ENCODE assay signal across 20 mouse cellular contexts in genomic region chr6:39191518-39191917, GRCm38 (mm10). TPM values are rescaled to one million over a fixed set of nuclear protein-coding genes. Genes with fewer than 3 reads are reported as not detected.
DNase-seq lines count a peak whose midpoint lies in the region; ATAC-seq and TF ChIP-seq lines count a peak whose summit lies in the region.
"Had no signal": no experiment of that assay in that cellular context is flagged by ENCODE, and none has a peak within 500 bp of the region (broad histone marks: within the 10 kb centered on the region; RNA-seq: fewer than 3 reads in every experiment).

No protein-coding gene starts in this region.

- TF ChIP-seq CTCF in liver, postnatal 0 days (IDR thresholded peaks at IDR 0.05; ENCODE audit: low read depth): no peak

- H3K27ac ChIP-seq in midbrain, embryonic 11.5 days (ENCODE audit: low read depth, low read length): no peak overlapping the region
- H3K27ac ChIP-seq in midbrain, embryonic 14.5 days (replicated peaks; ENCODE audit: low read depth, low read length): no peak overlapping the region
- no peak overlapping the region for H3K27ac ChIP-seq in liver, postnatal 0 days (ENCODE audit: low read depth)
- H3K27ac ChIP-seq: embryonic facial prominence, embryonic 12.5 days; forebrain, embryonic 15.5 days; heart, adult 2 months; heart, embryonic 15.5 days; hindbrain, embryonic 13.5 days had no signal

- no peak overlapping the region for H3K4me2 ChIP-seq in midbrain, embryonic 11.5 days
- H3K4me2 ChIP-seq in midbrain, embryonic 14.5 days (ENCODE audit: low read length): no peak overlapping the region
- no peak overlapping the region for H3K4me2 ChIP-seq in liver, postnatal 0 days (ENCODE audit: low read depth, low read length)
- H3K4me2 ChIP-seq: embryonic facial prominence, embryonic 12.5 days; forebrain, embryonic 15.5 days; heart, embryonic 11.5 days; heart, embryonic 15.5 days; hindbrain, embryonic 13.5 days had no signal

- no peak for TF ChIP-seq EP300 in liver, postnatal 0 days (IDR thresholded peaks at IDR 0.05; ENCODE audit: low read depth)

- DNase-seq in kidney, adult 9 months: peak; percentile 17
- no peak for DNase-seq in kidney, postnatal 36 days
- DNase-seq in midbrain, embryonic 11.5 days (ENCODE audit: low spot score, missing footprints): peak; percentile 47
- no peak for DNase-seq in midbrain, embryonic 14.5 days
- no peak for DNase-seq in liver, postnatal 0 days
- no peak for DNase-seq in frontal cortex, postnatal 36 days (ENCODE audit: low spot score in 2 of 2)
- no peak for DNase-seq in heart, adult 11 months
- DNase-seq: adrenal gland, adult 2 months; adrenal gland, postnatal 25 days; cerebellum, adult 8-10 months; cerebellum, postnatal 14 days; gastrocnemius, postnatal 10 days; heart, adult 2 months; heart, postnatal 14 days had no signal

- 95% methylated on average over 2 of the region's 2 CpGs for WGBS in midbrain, embryonic 11.5 days
- WGBS in midbrain, embryonic 14.5 days: 94% methylated on average over 2 of the region's 2 CpGs
- 43% methylated on average over 2 of the region's 2 CpGs for WGBS in liver, postnatal 0 days (ENCODE audit: insufficient replicate concordance)

- no peak overlapping the region for H3K4me3 ChIP-seq in midbrain, embryonic 11.5 days (ENCODE audit: low read depth, low read length)
- H3K4me3 ChIP-seq in midbrain, embryonic 14.5 days (replicated peaks; ENCODE audit: low read depth, low read length): no peak overlapping the region
- no peak overlapping the region for H3K4me3 ChIP-seq in liver, postnatal 0 days (ENCODE audit: low read depth, low read length)
- H3K4me3 ChIP-seq: embryonic facial prominence, embryonic 12.5 days; forebrain, embryonic 15.5 days; heart, adult 2 months; heart, embryonic 15.5 days; hindbrain, embryonic 13.5 days had no signal

- H3K4me1 ChIP-seq in midbrain, embryonic 11.5 days (ENCODE audit: control insufficient read depth, insufficient read depth, low read length): no peaks in the 10 kb centered on the region
- no peaks in the 10 kb centered on the region for H3K4me1 ChIP-seq in midbrain, embryonic 14.5 days (ENCODE audit: control insufficient read depth, insufficient read depth, low read length)
- H3K4me1 ChIP-seq in liver, postnatal 0 days (ENCODE audit: insufficient read depth): 0 out of 2 replicates have a peak, but pooled peaks cover 2% of the 10 kb centered on the region
- H3K4me1 ChIP-seq: embryonic facial prominence, embryonic 12.5 days; forebrain, embryonic 15.5 days; hindbrain, embryonic 13.5 days had no signal

- H3K27me3 ChIP-seq in midbrain, embryonic 11.5 days (ENCODE audit: control insufficient read depth, insufficient read depth, low read length): no peaks in the 10 kb centered on the region
- H3K27me3 ChIP-seq in midbrain, embryonic 14.5 days (ENCODE audit: control insufficient read depth, insufficient read depth, low read length): no peaks in the 10 kb centered on the region
- H3K27me3 ChIP-seq in liver, postnatal 0 days (ENCODE audit: insufficient read depth, low read length): no peaks in the 10 kb centered on the region
- H3K27me3 ChIP-seq: CH12.LX; embryonic facial prominence, embryonic 12.5 days; forebrain, embryonic 15.5 days; heart, embryonic 15.5 days; hindbrain, embryonic 13.5 days had no signal

- no peaks in the 10 kb centered on the region for H3K9me3 ChIP-seq in midbrain, embryonic 11.5 days (ENCODE audit: control insufficient read depth, low read length)
- no peaks in the 10 kb centered on the region for H3K9me3 ChIP-seq in midbrain, embryonic 14.5 days (ENCODE audit: control insufficient read depth, low read length)
- H3K9me3 ChIP-seq in liver, postnatal 0 days (ENCODE audit: low read length): no peaks in the 10 kb centered on the region
- H3K9me3 ChIP-seq: embryonic facial prominence, embryonic 12.5 days; forebrain, embryonic 15.5 days; heart, embryonic 15.5 days; hindbrain, embryonic 13.5 days had no signal

- no peak for ATAC-seq in midbrain, embryonic 11.5 days (ENCODE audit: low FRiP score)
- no peak for ATAC-seq in midbrain, embryonic 14.5 days (ENCODE audit: low FRiP score, low TSS enrichment)
- peak; percentile 43; the same call in 1 of the 2 replicates for ATAC-seq in liver, postnatal 0 days
- ATAC-seq: forebrain, embryonic 15.5 days had no signal

- H3K36me3 ChIP-seq in midbrain, embryonic 11.5 days (ENCODE audit: control insufficient read depth, insufficient read depth, low read length): no peaks in the 10 kb centered on the region
- no peaks in the 10 kb centered on the region for H3K36me3 ChIP-seq in midbrain, embryonic 14.5 days (ENCODE audit: control insufficient read depth, insufficient read depth, low read length)
- H3K36me3 ChIP-seq in liver, postnatal 0 days (replicated peaks; ENCODE audit: insufficient read depth, low read length): no peaks in the 10 kb centered on the region
- H3K36me3 ChIP-seq: forebrain, embryonic 15.5 days; heart, embryonic 15.5 days; hindbrain, embryonic 13.5 days had no signal

- H3K9ac ChIP-seq in midbrain, embryonic 11.5 days (ENCODE audit: low read length): no peak overlapping the region
- H3K9ac ChIP-seq in midbrain, embryonic 14.5 days (replicated peaks; ENCODE audit: low read length): no peak overlapping the region
- H3K9ac ChIP-seq in liver, postnatal 0 days (replicated peaks): no peak overlapping the region
- H3K9ac ChIP-seq: embryonic facial prominence, embryonic 12.5 days; forebrain, embryonic 15.5 days; heart, embryonic 15.5 days; hindbrain, embryonic 13.5 days had no signal

RNA-seq across cellular contexts. Expression of gene Kdm7a, which starts 15.1 kb away (rescaled TPM):
- 15.8 and 17.0 TPM in 2 replicates for polyA plus RNA-seq in midbrain, embryonic 11.5 days (2014; fragmentation: Nextera tagmentation; extraction: Ambion mirVana)
- 6.4 and 10.7 TPM in 2 replicates for polyA plus RNA-seq in midbrain, embryonic 14.5 days (2014; fragmentation: Nextera tagmentation; extraction: Ambion mirVana)
- polyA plus RNA-seq in liver, postnatal 0 days (2015; fragmentation: Nextera tagmentation; extraction: Ambion mirVana): 3.6 and 4.2 TPM in 2 replicates

Comparison
In these comparisons a context has a peak if more than half of its experiments do, and no peak if none do; other contexts are left out.
1. DNase-seq: peak in kidney, adult 9 months (single experiment) and midbrain, embryonic 11.5 days (single experiment); none in kidney, postnatal 36 days (0 of 2), midbrain, embryonic 14.5 days (single experiment), liver, postnatal 0 days (single experiment), frontal cortex, postnatal 36 days (0 of 2) and heart, adult 11 months (single experiment).